Mouse (Mus musculus): ENCODE results near the gene Hoxb4.

Gene Hoxb4

GRCm38 (mm10) chr11:96284774-96285734 lies 33.0 kb upstream of the Hoxb4 start:
- DNase-seq (ENCODE audit: low spot score in 2 of 2), result no peak

- peak in 1 of 2 experiments; percentile 69 for DNase-seq (ENCODE audit: low spot score in 2 of 2)
Measured at GRCm38 (mm10) chr11:96285771-96286738, 32.0 kb upstream of the Hoxb4 start, which contains the start of gene Hoxb7. Gene Hoxb7, plus strand, starts transcription at chr11:96286623.

DNA sequence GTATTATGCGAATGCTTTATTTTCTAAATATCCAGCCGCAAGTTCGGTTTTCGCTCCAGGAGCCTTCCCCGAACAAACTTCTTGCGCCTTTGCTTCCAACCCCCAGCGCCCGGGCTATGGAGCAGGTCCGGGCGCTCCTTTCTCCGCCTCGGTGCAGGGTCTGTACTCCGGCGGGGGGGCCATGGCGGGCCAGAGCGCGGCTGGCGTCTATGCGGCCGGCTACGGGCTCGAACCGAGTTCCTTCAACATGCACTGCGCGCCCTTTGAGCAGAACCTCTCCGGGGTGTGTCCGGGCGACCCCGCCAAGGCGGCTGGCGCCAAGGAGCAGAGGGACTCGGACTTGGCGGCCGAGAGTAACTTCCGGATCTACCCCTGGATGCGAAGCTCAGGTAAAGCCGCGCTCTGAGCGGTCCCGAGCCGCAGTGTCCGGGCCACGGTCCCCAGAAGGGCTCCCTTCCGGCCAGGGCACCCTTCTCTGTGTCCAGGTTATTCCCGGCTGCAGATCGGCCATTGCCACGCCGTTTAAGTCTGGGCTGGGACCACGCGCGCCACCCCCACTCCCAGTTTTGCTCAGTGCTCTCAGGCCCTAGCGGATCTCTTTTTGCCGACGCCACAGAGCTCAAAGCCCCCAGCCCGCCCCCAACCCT lies 31.2 kb upstream of the Hoxb4 start:
- no peak for DNase-seq (ENCODE audit: low spot score in 2 of 2)

- DNase-seq (ENCODE audit: low spot score in 2 of 2), result no peak
Measured at GRCm38 (mm10) chr11:96287411-96287810, 30.7 kb upstream of the Hoxb4 start.

DNA sequence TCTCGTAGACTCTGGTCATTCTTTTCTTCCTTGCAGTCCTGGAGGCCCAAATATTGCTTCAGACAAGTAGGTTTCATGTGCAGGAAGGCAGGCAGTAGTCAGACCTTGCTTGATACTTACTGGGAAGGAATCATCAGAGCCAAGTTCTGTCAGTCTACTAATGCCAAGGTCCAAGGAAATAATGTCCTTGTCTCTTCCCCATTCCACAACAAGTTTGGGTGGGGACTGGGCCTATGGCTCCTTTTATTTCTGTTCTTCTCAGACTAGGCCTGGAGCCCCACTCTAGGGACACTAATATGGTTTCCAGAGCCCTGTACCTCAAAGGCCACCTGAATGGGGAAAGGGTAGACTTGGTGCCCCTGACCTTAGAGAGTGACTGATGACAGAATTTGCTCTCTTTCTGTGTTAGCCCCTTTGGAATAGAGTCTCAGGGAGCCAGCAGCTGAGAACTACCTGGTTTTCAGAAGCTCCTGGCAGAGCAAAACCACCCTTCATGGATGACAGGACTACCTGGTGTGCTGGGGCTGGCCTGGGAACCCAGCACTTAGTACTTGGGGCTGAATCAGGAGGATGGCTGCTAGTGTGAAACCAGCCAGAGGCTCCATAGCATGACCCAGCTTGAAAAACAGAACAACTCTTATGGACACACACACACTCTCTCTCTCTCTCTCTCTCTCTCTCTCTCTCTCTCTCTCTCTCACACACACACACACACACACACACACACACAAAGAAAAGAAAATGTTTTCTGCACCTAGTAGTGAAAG lies 29.4 kb upstream of the Hoxb4 start:
- no peak for DNase-seq (ENCODE audit: low spot score in 2 of 2)

DNA sequence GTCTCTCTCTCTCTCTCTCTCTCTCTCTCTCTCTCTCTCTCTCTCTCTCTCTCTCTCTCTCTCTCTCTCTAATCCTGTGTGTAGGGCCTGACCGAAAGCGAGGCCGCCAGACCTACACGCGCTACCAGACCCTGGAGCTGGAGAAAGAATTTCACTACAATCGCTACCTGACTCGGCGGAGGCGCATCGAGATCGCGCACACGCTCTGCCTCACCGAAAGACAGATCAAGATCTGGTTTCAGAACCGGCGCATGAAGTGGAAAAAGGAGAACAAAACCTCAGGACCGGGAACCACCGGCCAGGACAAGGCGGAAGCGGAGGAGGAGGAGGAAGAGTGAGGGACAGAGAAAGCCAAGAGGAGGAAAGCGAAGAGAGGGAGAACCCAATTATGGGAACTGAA lies 28.8 kb upstream of the Hoxb4 start:
- no peak for DNase-seq (ENCODE audit: low spot score in 2 of 2)

DNA sequence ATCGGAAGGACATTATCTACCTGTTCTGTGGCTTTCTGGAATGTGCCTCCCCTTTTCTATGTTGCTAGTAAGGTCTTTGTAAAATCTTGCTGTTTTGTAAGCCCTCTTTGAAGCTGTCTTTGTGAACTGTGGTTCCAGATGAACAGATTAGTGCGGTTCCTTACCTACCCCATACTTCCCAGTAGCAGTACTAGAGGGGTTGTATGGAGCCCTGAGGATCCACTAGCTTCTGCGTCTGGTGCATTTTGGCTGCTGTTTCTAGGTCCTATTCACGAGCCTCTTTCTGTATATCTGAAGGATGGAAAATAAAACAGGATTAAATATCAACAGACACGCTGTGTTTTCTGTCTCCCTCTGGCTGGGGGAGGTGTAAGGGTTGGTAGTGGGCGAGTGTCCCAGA lies 28.2 kb upstream of the Hoxb4 start:
- DNase-seq (ENCODE audit: low spot score in 2 of 2), result no peak

DNA sequence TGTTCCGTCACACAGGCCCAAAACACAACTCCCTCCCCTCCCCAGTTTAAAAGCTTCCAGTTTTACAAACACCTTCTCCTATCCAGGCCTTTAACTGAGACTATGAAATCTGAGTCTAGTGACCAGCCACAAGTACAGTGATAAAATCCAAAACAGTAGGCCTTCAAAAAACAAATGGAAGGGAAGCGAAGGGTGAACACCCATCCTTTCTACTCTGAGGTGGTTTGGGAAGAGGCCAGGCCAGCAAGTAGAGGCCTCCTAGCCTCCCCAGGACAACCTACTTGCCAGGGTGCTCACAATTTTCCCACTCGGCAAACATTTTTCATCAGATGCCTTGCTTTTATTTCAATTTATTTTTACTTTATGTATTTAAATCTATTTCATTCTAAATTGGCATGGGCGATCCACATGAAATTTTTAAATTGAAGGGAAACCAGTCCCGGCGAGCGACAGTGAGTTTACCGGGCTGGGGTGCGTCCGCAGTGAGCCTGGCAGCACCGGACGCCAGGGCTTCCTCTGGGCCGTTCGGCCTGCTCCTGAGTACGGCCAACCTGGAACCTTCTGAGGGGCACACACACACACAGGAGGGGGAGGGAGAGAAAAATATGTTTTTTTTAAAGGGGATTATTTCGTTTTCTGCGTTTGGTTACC lies 27.2 kb upstream of the Hoxb4 start:
- DNase-seq (ENCODE audit: low spot score in 2 of 2), result no peak

GRCm38 (mm10) chr11:96291681-96292564 lies 26.1 kb upstream of the Hoxb4 start, which contains the start of gene Hoxb6:
Gene Hoxb6, plus strand, starts transcription at chr11:96292476.
- no peak for DNase-seq (ENCODE audit: low spot score in 2 of 2)

GRCm38 (mm10) chr11:96292565-96293301 lies 25.3 kb upstream of the Hoxb4 start:
- DNase-seq (ENCODE audit: low spot score in 2 of 2), result no peak

DNA sequence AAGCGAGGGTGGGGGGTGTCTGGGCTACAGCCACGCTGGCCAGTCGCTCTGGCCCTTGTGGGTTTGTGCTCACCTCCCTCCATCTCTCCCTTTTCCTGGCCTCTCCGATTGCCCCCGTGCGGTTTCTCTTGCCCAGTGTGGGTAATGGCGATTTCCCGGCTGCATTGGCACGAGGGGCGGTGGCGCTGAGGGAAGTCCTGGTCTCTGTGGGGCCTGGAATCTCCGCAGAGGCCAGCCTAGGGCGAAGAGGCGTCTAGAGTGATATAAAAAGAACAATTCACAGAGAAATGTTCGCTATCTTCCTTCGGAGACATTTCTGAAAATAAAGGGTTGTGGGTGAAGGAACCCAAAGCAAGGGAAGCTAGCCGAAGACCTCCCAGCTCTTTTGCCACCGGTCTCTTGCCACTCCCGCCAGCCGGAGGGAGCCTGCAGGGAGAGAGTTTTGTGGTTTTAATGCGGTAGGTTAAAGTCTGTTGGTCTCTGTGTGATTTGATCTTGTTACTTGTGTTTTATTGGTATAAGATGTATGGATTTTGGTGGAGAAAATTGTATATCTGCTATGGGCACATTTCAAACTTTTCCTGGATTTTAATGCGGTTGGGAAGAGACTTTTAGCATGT lies 24.7 kb upstream of the Hoxb4 start:
- DNase-seq (ENCODE audit: low spot score in 2 of 2), result no peak

GRCm38 (mm10) chr11:96294245-96295091 lies 23.6 kb upstream of the Hoxb4 start:
- DNase-seq (ENCODE audit: low spot score in 2 of 2), result peak in 1 of 2 experiments; percentile 82

DNA sequence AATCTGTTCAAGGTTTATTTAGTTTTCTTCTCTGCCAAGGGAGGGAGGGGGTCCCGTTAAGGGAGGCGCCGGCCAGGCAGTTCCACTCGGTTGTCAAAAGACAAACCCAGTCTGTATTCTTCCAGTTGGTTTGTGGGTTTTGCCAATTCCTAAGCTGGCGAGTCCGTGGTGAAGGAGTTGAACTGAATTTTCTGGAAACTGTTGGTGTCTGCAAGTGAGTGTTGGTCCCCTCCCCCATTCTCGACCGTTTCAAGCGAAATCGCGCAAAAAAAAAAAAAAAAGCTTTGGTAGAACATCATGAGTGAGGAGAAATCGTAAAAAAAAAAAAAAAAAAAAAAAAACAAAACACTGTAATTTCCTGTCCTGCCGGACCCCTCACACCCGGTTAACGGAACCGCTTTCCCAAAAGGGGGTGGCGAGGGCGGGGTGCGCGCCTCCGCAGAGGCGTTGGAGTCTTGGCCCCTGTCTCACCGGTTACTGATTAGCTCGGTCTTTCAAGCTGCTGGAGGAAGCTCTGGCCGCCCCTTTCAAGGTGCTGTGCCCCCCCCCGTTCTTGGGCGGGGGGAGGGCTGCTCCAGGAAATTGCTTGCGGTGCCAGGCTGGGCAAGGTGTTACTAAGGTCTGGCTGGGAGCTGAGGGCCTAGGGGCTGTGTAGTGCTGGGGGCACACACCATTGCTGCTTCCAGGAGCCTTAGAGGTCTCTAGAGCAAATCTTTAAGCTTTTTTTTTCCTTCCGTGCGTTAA lies 22.8 kb upstream of the Hoxb4 start:
- DNase-seq (ENCODE audit: low spot score in 2 of 2), result no peak

GRCm38 (mm10) chr11:96296997-96297396 lies 21.1 kb upstream of the Hoxb4 start:
- no peak for DNase-seq (ENCODE audit: low spot score in 2 of 2)

DNA sequence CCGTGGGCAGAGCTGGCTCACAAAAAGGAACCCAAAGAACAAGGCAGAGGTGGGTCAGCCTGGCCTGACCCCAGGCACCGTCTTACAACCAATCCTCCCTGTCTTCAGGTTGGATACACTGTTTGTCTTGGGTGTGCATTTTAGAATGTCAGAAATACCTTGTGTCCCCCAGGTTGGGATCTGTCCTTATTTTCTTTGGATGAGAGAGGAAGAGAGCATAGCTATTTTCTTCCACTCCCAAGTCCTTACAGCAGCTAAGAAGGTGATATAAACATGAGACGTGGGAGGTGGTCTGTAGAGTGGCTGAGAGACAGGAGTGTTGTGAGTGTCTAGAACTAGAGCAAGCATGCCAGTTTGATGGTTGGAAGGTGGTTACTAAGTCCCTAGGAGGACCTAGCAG lies 20.6 kb upstream of the Hoxb4 start:
- no peak for DNase-seq (ENCODE audit: low spot score in 2 of 2)

DNA sequence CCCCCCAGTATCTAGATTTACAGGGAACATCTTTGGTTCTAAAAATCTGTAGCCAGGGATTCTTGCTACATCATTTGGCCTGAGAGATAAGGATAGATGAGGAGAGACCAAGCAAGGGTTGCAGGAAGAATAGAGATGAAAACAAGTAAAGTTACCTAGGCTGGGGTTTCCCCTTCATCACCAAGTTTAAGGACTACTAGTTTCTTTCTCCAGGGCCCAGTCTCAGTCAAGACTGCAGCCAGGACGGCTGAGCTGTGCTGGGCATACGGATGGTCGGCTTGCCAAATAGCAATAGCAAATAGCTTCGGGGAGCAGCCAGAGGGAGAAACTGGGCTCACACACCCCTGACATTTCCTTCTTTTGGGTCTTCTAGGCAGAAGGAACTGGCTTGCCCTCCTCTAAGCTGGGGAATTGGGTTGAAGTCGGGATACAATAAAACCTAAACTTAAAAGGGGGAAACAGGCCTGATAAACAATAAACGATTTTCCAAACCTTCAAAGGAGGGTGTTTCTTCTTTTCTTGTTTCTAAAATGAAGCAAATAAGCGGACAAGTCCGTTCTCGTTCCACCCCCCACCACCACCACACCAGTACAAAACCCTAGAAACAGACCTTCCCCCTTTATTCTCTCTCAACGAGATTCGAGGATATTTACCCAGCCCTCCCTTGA lies 20.0 kb upstream of the Hoxb4 start:
- no peak for DNase-seq (ENCODE audit: low spot score in 2 of 2)
